ENCODE assay signal across 8 mouse cellular contexts in the genomic region with DNA sequence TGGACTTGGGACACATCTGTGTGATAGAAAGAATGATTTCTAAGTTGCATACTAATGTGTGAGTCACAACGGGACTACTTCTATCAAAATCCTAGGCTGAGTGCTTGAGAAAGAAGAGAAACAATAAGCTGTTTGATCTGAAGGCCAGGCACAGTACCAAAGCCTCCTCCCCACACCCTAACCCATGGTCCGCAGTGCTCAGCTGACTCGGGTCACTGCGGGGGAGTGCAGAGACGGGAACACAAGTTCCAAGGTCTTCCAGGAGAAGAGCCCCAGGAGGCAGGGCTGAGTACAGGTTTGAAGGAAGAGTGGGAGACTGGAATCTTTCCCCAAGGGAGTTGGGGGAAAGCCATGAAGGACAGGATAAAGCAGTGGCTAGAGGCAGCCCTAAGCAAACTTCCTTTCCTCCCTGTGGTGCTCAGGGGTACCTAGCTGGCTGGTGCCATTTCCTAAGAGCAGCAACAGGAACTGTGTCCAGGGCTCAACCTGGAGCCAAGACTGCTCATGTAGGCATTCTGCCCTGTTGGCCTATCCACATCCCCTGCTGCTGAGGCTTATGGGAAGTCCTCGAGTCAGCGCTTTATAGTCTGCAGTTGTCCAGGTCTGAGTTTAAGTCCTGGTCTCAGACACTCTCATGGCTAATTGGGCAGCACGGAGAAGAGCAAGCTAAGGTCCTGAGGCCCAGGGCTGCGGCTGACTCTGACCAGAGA. TPM values are rescaled to one million over a fixed set of nuclear protein-coding genes. Genes with fewer than 3 reads are reported as not detected.
DNase-seq lines count a peak whose midpoint lies in the region; ATAC-seq and TF ChIP-seq lines count a peak whose summit lies in the region.

No protein-coding gene starts in this region.

- 59% methylated on average over 9 of the region's 9 CpGs for WGBS in heart, embryonic 13.5 days
- 44% methylated on average over 9 of the region's 9 CpGs for WGBS in midbrain, postnatal 0 days
- WGBS in midbrain, embryonic 15.5 days, result 43% methylated on average over 9 of the region's 9 CpGs

- no peak for TF ChIP-seq CTCF in midbrain, postnatal 0 days (IDR thresholded peaks at IDR 0.05)
- TF ChIP-seq CTCF in testis, adult 2 months (IDR thresholded peaks at IDR 0.05; ENCODE audit: control insufficient read depth, insufficient read depth, insufficient replicate concordance, low read depth, low read length), result no peak

- intact Hi-C loops in heart, postnatal 14 days (cut with DNase I), result loop anchor here (5.0 kb wide), 1 partner anchor 45 kb away; no protein-coding TSS in a partner anchor

- H3K27me3 ChIP-seq in heart, embryonic 13.5 days (replicated peaks), result peaks cover 10% of the 10 kb centered on the region; the same call in 1 of the 2 replicates
- no peaks in the 10 kb centered on the region for H3K27me3 ChIP-seq in midbrain, postnatal 0 days (ENCODE audit: insufficient read depth, low read length)
- no peaks in the 10 kb centered on the region for H3K27me3 ChIP-seq in midbrain, embryonic 15.5 days (replicated peaks)
- no peaks in the 10 kb centered on the region for H3K27me3 ChIP-seq in testis, adult 2 months (ENCODE audit: control insufficient read depth, insufficient read depth, low read length)

- H3K27ac ChIP-seq in heart, embryonic 13.5 days (replicated peaks), result peak overlapping the region; percentile 21; the same call in 1 of the 2 replicates
- H3K27ac ChIP-seq in midbrain, postnatal 0 days (ENCODE audit: low read depth, low read length), result no peak overlapping the region
- H3K27ac ChIP-seq in midbrain, embryonic 15.5 days, result no peak overlapping the region
- H3K27ac ChIP-seq in brown adipose tissue, adult 24 weeks (replicated peaks; ENCODE audit: low read depth, low read length), result peak overlapping the region; percentile 25; the same call in 1 of the 2 replicates
- peak overlapping the region; percentile 79 for H3K27ac ChIP-seq in testis, adult 2 months (ENCODE audit: control insufficient read depth, insufficient read depth, low read depth, low read length)

- no peak for DNase-seq in heart, postnatal 14 days
- peak; percentile 32 for DNase-seq in midbrain, postnatal 0 days (ENCODE audit: low spot score)
- DNase-seq in gastrocnemius, adult 8-10 months (ENCODE audit: low spot score in 2 of 2), result no peak

- no peak overlapping the region for H3K4me2 ChIP-seq in heart, embryonic 13.5 days
- no peak overlapping the region for H3K4me2 ChIP-seq in midbrain, postnatal 0 days (ENCODE audit: low read depth, low read length, poor library complexity, severe bottlenecking)
- H3K4me2 ChIP-seq in midbrain, embryonic 15.5 days, result no peak overlapping the region

- no peak for TF ChIP-seq POLR2A in testis, adult 2 months (IDR thresholded peaks at IDR 0.05; ENCODE audit: control insufficient read depth, low read depth, low read length)

- H3K4me1 ChIP-seq in heart, embryonic 13.5 days, result peaks cover 45% of the 10 kb centered on the region
- H3K4me1 ChIP-seq in midbrain, postnatal 0 days (ENCODE audit: insufficient read depth, low read length), result peaks cover 3% of the 10 kb centered on the region; the same call in 1 of the 2 replicates
- peaks cover 23% of the 10 kb centered on the region for H3K4me1 ChIP-seq in midbrain, embryonic 15.5 days
- peaks cover 22% of the 10 kb centered on the region for H3K4me1 ChIP-seq in brown adipose tissue, adult 24 weeks (ENCODE audit: control insufficient read depth, insufficient read depth, insufficient read length, low read length)
- peaks cover 4% of the 10 kb centered on the region for H3K4me1 ChIP-seq in testis, adult 2 months (ENCODE audit: control insufficient read depth, insufficient read depth, low read length)

- ATAC-seq in heart, embryonic 13.5 days (ENCODE audit: extremely low read depth, insufficient number of reproducible peaks, low FRiP score, low TSS enrichment), result no peak; the same call in 1 of the 2 replicates
- no peak for ATAC-seq in midbrain, postnatal 0 days (ENCODE audit: low FRiP score)
- ATAC-seq in midbrain, embryonic 15.5 days (replicated peaks), result no peak
- ATAC-seq in monocyte, adult 5-6 weeks (replicated peaks; ENCODE audit: insufficient number of reproducible peaks, low FRiP score, low TSS enrichment, poor library complexity, severe bottlenecking), result no peak

- no peaks in the 10 kb centered on the region for H3K36me3 ChIP-seq in heart, embryonic 13.5 days
- no peaks in the 10 kb centered on the region for H3K36me3 ChIP-seq in midbrain, postnatal 0 days (ENCODE audit: insufficient read depth, low read length)
- no peaks in the 10 kb centered on the region for H3K36me3 ChIP-seq in midbrain, embryonic 15.5 days (replicated peaks)
- H3K36me3 ChIP-seq in testis, adult 2 months (ENCODE audit: control insufficient read depth, insufficient read depth, low read length), result no peaks in the 10 kb centered on the region

- H3K4me3 ChIP-seq in heart, embryonic 13.5 days, result no peak overlapping the region
- no peak overlapping the region for H3K4me3 ChIP-seq in midbrain, postnatal 0 days (ENCODE audit: low read depth, low read length)
- no peak overlapping the region for H3K4me3 ChIP-seq in midbrain, embryonic 15.5 days
- H3K4me3 ChIP-seq in brown adipose tissue, adult 24 weeks (ENCODE audit: insufficient read depth, low read depth, low read length), result no peak overlapping the region
- H3K4me3 ChIP-seq in testis, adult 2 months (ENCODE audit: control insufficient read depth, low read depth, low read length), result no peak overlapping the region

- no peak overlapping the region for H3K9ac ChIP-seq in heart, embryonic 13.5 days
- no peak overlapping the region for H3K9ac ChIP-seq in midbrain, postnatal 0 days (replicated peaks; ENCODE audit: low read length, poor library complexity, severe bottlenecking)
- no peak overlapping the region for H3K9ac ChIP-seq in midbrain, embryonic 15.5 days

- no peaks in the 10 kb centered on the region for H3K9me3 ChIP-seq in heart, embryonic 13.5 days
- H3K9me3 ChIP-seq in midbrain, postnatal 0 days (ENCODE audit: low read length), result no peaks in the 10 kb centered on the region
- no peaks in the 10 kb centered on the region for H3K9me3 ChIP-seq in midbrain, embryonic 15.5 days

RNA-seq across cellular contexts. Expression of gene St6gal1, which starts 48.1 kb away (rescaled TPM):
- polyA plus RNA-seq in heart, embryonic 13.5 days (2015; fragmentation: Nextera tagmentation; extraction: Ambion mirVana), result 15.9 and 18.1 TPM in 2 replicates
- 10 to 100 TPM; 12.4 to 13.3 TPM for total RNA-seq in heart, postnatal 14 days (2021)
- total RNA-seq in midbrain, postnatal 0 days (2014; rRNA removed), result 17.7 and 20.6 TPM in 2 replicates
- polyA plus RNA-seq in midbrain, postnatal 0 days (2015; fragmentation: Nextera tagmentation; extraction: Ambion mirVana), result 8.5 and 12.0 TPM in 2 replicates
- 27.9 and 29.4 TPM in 2 replicates for polyA plus RNA-seq in midbrain, embryonic 15.5 days (2015; fragmentation: Nextera tagmentation; extraction: Ambion mirVana)
- 7.3 and 8.6 TPM in 2 replicates for polyA plus RNA-seq in brown adipose tissue, adult 24 weeks (2012; ENCODE audit: insufficient read depth, insufficient read length, missing spikeins)
- 3.6 and 4.2 TPM in 2 replicates for polyA plus RNA-seq in testis, adult 2 months (2012; rRNA removed)
- total RNA-seq in monocyte, adult 5-6 weeks (2017), result 27.2 to 29.6 TPM (median 27.3 TPM) in 3 replicates
- total RNA-seq in gastrocnemius, adult 8-10 months (2022), result 1 to 10 TPM; 1.6 to 4.1 (median 3.4) TPM

Comparison
In these comparisons a context has a peak if more than half of its experiments do, and no peak if none do; other contexts are left out.
1. H3K27ac ChIP-seq: peak in heart, embryonic 13.5 days (single experiment), brown adipose tissue, adult 24 weeks (single experiment) and testis, adult 2 months (single experiment); none in midbrain, postnatal 0 days (single experiment) and midbrain, embryonic 15.5 days (single experiment).